Mouse (Mus musculus) erythroblast, embryonic 14.5 days (primary cell): ENCODE data around the gene Ugcg. TPM values are rescaled to one million over a fixed set of nuclear protein-coding genes. Genes with fewer than 3 reads are reported as not detected.
"Not testable (repeated sequence)": the region's sequence is repeated elsewhere in the genome, so short reads cannot be mapped to it uniquely, and the experiment has no call there.

Source experiments
- H3K27me3 ChIP-seq: 2 replicates; pipeline ENCODE4 v1.6.1; 2012; ENCODE audit warnings: inconsistent platforms; ENCODE audit not compliant: control insufficient read depth
- H3K36me3 ChIP-seq: 2 replicates; pipeline ENCODE4 v1.6.1; 2012; ENCODE audit warnings: mild to moderate bottlenecking, inconsistent platforms; ENCODE audit not compliant: control insufficient read depth
- H3K4me1 ChIP-seq: 2 replicates; pipeline ENCODE4 v1.6.1; 2012; ENCODE audit warnings: inconsistent platforms; ENCODE audit not compliant: control insufficient read depth
- H3K4me3 ChIP-seq: replicated peaks from 2 replicates; pipeline ENCODE3; 2012; ENCODE audit warnings: moderate library complexity, mild to moderate bottlenecking, inconsistent platforms
- H3K9me3 ChIP-seq: 2 replicates; pipeline ENCODE4 v1.6.1; 2012; ENCODE audit warnings: low read length, inconsistent platforms, mixed read lengths; ENCODE audit not compliant: control insufficient read depth
- GATA1 ChIP-seq: IDR thresholded peaks from 2 replicates; pipeline ENCODE4 v1.6.1; 2012; ENCODE audit warnings: low read length, inconsistent platforms, mixed read lengths
- TAL1 ChIP-seq: IDR thresholded peaks from 3 replicates; pipeline ENCODE4 v1.6.1; 2012; ENCODE audit warnings: low read length, inconsistent platforms, mixed read lengths
- polyA plus RNA-seq: library from polyadenylated mRNA; stranded (reverse); fragments of >175 nt; gene quantifications from 2 replicates; pipeline ENCODE4 v1.2.3, GENCODE M21; 2012

Ugcg gene
- polyA plus RNA-seq, 1 experiment: 0.57 TPM

DNA sequence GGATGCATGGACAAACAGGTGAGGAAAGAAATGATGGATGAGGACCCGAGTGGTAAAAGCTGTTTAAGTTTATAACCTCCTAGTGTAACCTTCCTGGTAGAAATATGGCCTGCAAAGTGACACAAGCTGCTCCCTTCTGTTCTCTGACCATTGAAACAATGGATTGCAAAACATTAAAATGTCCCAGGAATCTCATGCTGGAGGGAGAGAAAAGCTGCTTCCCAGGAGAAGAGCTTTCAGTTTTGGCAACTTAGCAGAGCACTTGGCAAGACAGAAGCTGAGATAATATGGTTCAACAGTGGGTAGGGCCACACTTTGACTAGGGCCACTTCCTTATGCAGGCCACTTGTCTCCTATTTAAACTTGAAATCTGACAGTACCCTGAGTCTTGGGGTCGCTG, 69.7 kb downstream of the Ugcg start:
- no peak overlapping the region for H3K4me3 ChIP-seq
- H3K27me3 ChIP-seq: no peaks in the 10 kb centered on the region
- H3K9me3 ChIP-seq: no peaks in the 10 kb centered on the region
- peaks cover 47% of the 10 kb centered on the region for H3K4me1 ChIP-seq
- TF ChIP-seq GATA1: no peak
- no peaks in the 10 kb centered on the region for H3K36me3 ChIP-seq

DNA sequence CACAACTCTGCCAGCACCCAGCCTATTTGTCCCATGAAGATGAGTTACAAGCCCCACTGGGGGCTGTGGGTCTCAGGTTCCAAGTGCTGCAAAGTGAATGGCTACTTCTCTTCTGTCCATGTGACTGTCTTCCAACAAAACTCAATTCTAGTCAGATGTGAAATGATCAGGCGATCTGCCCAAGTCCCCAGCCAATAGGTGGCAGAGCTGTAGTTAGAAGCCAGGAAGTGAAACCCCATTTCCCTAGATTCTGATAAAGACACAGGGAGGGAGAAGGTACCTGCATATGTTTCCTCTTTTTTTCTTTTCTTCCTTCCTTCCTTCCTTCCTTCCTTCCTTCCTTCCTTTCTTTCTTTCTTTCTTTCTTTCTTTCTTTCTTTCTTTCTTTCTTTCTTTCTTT, 70.7 kb downstream of the Ugcg start:
- Histone ChIP-seq H3K4me3 (no peak overlapping the region), H3K27me3 (no peaks in the 10 kb centered on the region), H3K9me3 (no peaks in the 10 kb centered on the region), H3K36me3 (no peaks in the 10 kb centered on the region), H3K4me1 (peaks cover 45% of the 10 kb centered on the region)
- TF ChIP-seq TAL1 (no peak), GATA1 (no peak)

DNA sequence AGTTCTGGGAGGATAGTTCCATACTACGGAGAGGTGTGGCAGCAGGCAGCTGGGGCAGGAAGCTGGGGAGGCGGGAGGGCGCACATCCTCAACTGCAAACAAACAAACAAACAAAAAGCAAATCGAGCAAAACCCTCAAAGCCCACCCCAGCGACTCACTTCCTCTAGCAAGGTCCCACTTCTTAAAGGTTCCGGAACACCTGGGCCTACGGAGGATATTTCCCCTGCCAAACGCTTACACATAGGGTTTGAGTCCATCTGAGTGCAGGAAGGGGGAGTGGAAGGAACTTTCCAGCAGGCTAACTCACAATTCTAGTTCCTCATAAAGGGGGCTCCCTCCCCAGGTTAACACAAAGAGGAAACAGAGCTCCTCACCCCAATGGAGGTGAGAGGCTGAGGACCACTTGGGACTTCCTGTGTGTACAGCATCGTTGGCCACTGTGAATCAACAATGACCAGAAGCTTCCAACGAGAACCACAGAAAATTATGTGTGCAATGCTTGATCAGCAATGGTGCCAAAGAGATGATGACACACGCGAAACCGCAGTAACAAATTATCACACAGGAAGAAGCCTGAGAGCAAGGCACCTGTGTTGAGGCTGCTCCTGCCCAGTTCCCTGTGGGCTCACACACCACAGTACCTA, 71.9 kb downstream of the Ugcg start:
- Histone ChIP-seq H3K36me3 (no peaks in the 10 kb centered on the region), H3K9me3 (no peaks in the 10 kb centered on the region), H3K4me1 (peaks cover 46% of the 10 kb centered on the region), H3K27me3 (no peaks in the 10 kb centered on the region), H3K4me3 (no peak overlapping the region)
- TF ChIP-seq GATA1: no peak
- no peak for TF ChIP-seq TAL1

DNA sequence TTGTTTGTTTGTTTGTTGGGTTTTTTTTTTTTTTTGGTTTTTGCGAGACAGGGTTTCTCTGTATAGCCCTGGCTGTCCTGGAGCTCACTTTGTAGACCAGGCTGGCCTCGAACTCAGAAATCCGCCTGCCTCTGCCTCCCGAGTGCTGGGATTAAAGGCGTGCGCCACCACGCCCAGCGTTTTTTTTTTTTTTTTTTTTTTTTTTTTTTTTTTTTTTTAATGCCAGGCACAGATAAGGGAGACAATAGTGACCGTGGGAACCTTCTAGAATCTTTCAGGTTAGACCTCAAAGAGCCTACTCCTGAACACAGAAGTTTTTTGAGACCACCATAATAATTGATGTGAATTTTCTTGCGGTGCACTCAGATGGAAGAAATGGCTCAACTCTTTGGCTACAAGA, 72.5 kb downstream of the Ugcg start:
- H3K9me3 ChIP-seq, H3K36me3 ChIP-seq, H3K27me3 ChIP-seq, H3K4me3 ChIP-seq: not testable (repeated sequence)
- peaks cover 46% of the 10 kb centered on the region for H3K4me1 ChIP-seq

DNA sequence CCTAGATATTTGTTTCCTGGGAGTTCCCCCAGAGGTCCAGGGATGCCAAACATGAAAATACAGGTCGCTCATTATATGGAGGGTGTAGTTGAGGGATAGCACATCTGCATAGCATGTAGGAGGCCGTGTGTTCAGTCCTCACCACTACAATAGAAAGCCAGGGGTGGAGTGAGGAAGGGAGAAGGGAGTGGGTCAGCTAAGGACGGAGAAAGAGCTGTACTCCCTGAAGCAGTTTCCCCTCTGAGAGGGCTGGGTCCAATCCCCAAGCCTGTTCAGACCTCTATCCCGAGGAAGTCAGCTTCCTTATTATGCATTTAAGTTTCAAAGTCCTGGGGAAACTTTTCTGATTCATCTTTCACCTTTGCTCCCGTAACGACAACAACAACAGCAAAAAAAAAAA, 73.1 kb downstream of the Ugcg start:
- TF ChIP-seq TAL1: no peak
- no peak for TF ChIP-seq GATA1
- no peaks in the 10 kb centered on the region for H3K9me3 ChIP-seq
- no peaks in the 10 kb centered on the region for H3K36me3 ChIP-seq
- peaks cover 44% of the 10 kb centered on the region for H3K4me1 ChIP-seq
- H3K27me3 ChIP-seq: no peaks in the 10 kb centered on the region
- H3K4me3 ChIP-seq: no peak overlapping the region

DNA sequence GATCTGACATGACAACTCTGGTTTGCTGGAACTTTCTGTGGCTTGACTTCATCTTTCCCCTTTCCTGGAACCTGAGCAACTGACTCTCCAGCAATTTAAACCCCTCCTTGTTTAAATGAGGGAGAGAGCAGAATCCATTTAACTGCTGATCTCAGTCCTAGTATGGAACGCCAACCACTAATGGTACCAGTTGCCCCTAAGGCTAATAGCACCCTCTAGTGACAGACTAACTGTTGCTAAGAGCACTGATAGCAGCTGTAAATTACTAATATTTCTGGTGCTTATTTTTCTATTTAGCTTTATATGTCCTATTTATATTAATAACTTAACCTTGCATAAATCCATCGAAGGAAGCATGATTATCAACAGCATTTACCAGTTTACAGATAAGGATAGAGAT, 74.4 kb downstream of the Ugcg start:
- no peak overlapping the region for H3K4me3 ChIP-seq
- H3K27me3 ChIP-seq: no peaks in the 10 kb centered on the region
- no peaks in the 10 kb centered on the region for H3K36me3 ChIP-seq
- H3K4me1 ChIP-seq: peaks cover 39% of the 10 kb centered on the region
- TF ChIP-seq TAL1: no peak
- no peak for TF ChIP-seq GATA1
- H3K9me3 ChIP-seq: peaks cover under 1% of the 10 kb centered on the region

DNA sequence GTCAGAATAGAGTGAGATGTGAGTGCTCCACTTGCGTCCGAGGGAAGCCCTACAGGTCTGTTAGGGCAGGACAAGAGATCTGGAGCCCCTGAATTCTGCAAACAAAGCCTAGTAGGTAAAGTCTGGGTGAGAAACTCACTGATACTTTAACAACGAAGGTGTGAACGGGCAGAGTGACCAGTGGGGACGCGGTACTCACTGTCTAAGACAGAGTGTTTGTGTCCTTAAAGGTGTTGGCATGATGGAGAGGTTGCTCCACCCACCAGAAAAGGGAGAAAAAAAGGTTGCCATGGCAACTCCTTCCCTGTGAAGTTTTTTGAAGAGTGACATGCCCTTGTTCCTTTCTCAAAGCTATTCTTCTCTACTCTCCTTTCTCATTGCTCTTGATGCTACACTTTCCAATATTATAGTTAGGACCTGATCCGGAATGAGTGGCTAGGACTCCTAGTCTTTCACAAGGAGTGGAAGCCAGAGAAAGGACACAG, 75.6 kb downstream of the Ugcg start:
- peaks cover 29% of the 10 kb centered on the region for H3K4me1 ChIP-seq

DNA sequence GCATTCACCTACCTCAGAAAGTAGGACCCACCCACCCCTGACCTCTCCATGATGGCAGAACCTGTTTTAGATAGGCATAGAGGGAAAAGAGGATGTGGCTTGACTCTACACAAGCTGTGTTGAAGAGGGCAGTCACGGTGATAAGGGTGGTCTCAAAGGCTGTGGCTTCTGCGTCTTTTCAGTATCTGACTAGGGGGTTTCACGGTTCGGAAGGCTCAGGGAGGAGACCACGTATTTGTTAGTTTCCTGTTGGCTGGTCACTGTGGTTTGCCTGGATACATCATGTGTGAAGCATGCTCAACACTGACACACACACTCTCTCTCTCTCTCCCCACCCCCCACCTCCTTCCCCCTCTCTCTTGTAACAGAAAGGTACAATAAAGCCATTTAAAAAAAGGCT, 76.1 kb downstream of the Ugcg start:
- H3K4me1 ChIP-seq: peaks cover 25% of the 10 kb centered on the region
- TF ChIP-seq TAL1 (no peak), GATA1 (no peak)

More for the DNA sequence above, 75.6 kb downstream of the Ugcg start:
- no peaks in the 10 kb centered on the region for H3K27me3 ChIP-seq
- no peak overlapping the region for H3K4me3 ChIP-seq
- H3K36me3 ChIP-seq: no peaks in the 10 kb centered on the region
- H3K9me3 ChIP-seq: peaks cover 5% of the 10 kb centered on the region
- TF ChIP-seq GATA1 (no peak), TAL1 (no peak)

DNA sequence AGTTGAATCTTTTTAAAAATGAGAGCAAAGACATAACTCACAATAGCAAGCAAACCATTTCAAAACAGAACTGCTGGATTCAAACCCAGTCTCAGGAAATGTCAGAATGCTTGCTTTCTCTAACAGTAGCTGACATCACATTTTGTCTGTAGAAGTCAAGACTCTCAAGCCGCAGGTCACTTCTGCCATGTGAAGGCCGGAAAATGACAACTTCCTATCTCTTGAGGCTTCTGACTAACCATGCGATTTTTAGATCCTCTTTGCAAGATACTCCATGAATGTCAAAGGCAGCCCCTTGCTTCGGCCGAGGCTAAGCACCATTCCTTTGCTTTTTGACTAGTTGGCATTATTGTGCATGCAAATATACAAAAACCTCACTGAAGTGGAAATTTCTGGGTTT, 76.6 kb downstream of the Ugcg start:
- TF ChIP-seq TAL1 (no peak), GATA1 (no peak)
- Histone ChIP-seq H3K4me1 (peaks cover 21% of the 10 kb centered on the region), H3K4me3 (no peak overlapping the region)

More for the DNA sequence above, 76.1 kb downstream of the Ugcg start:
- H3K4me3 ChIP-seq: no peak overlapping the region
- H3K9me3 ChIP-seq: peaks cover 5% of the 10 kb centered on the region
- H3K36me3 ChIP-seq: no peaks in the 10 kb centered on the region
- H3K27me3 ChIP-seq: no peaks in the 10 kb centered on the region

More for the DNA sequence above, 76.6 kb downstream of the Ugcg start:
- no peaks in the 10 kb centered on the region for H3K27me3 ChIP-seq
- H3K9me3 ChIP-seq: peaks cover 5% of the 10 kb centered on the region
- no peaks in the 10 kb centered on the region for H3K36me3 ChIP-seq

Other genes starting within 250 kb of the Ugcg start
- gene Zkscan16, start 245.6 kb upstream of the Ugcg start, polyA plus RNA-seq: not detected in 2 replicates
- gene Ptgr1, start 202.1 kb upstream of the Ugcg start, polyA plus RNA-seq: 0.04 and 0.10 TPM in 2 replicates
- gene Dnajc25, start 194.2 kb upstream of the Ugcg start, polyA plus RNA-seq: 0.13 and 0.32 TPM in 2 replicates
- 0.41 TPM in 1 of 2 replicates, not detected in the other for gene Gm20503, start 186.0 kb upstream of the Ugcg start, polyA plus RNA-seq
- gene Gng10, start 154.2 kb upstream of the Ugcg start, polyA plus RNA-seq: 0.38 and 0.59 TPM in 2 replicates
- gene AI481877, start 50.3 kb upstream of the Ugcg start, polyA plus RNA-seq: not detected in 2 replicates
- gene Susd1, start 249.4 kb downstream of the Ugcg start, polyA plus RNA-seq: 0.16 and 0.17 TPM in 2 replicates